Mouse (Mus musculus) hindbrain, embryonic 10.5 days (tissue): ENCODE results near the gene Tcf15. TPM values are rescaled to one million over a fixed set of nuclear protein-coding genes. Genes with fewer than 3 reads are reported as not detected.

Experiments
- DNase-seq: peaks from one replicate; pipeline ENCODE4 v3.0.0-alpha.2; 2017; ENCODE audit warnings: low spot score
- H3K27ac ChIP-seq: fragments of 300-500 bp; sonication (generic); 2 replicates; pipeline ENCODE4 v1.5.1; 2016; ENCODE audit warnings: mild to moderate bottlenecking, moderate library complexity
- H3K27me3 ChIP-seq: fragments of 300-500 bp; sonication (generic); 2 replicates; pipeline ENCODE4 v1.6.1; 2016; ENCODE audit warnings: mild to moderate bottlenecking; ENCODE audit not compliant: poor library complexity, insufficient read depth, severe bottlenecking
- H3K36me3 ChIP-seq: fragments of 300-500 bp; sonication (generic); 2 replicates; pipeline ENCODE4 v1.6.1; 2016; ENCODE audit warnings: mild to moderate bottlenecking, moderate library complexity
- H3K4me1 ChIP-seq: fragments of 300-500 bp; sonication (generic); replicated peaks from 2 replicates; pipeline ENCODE4 v1.6.1; 2016; ENCODE audit warnings: mild to moderate bottlenecking
- H3K4me3 ChIP-seq: fragments of 300-500 bp; sonication (generic); 2 replicates; pipeline ENCODE4 v1.5.1; 2016; ENCODE audit warnings: mild to moderate bottlenecking, moderate library complexity
- H3K9me3 ChIP-seq: fragments of 300-500 bp; sonication (generic); 2 replicates; pipeline ENCODE4 v1.6.1; 2016; ENCODE audit warnings: mild to moderate bottlenecking, moderate library complexity
- WGBS: fragments of 180-500 bp; shearing (Covaris S2); methylation state at CpG from one replicate; pipeline ENCODE4 v1.1.7; 2016; 5-methylcytosine and 5-hydroxymethylcytosine counted together
- polyA plus RNA-seq: library from polyadenylated mRNA; unstranded; fragments of >200 nt; fragmentation: Nextera tagmentation; extraction: Ambion mirVana; gene quantifications from 2 replicates; pipeline ENCODE4 v1.2.1, GENCODE M21; 2016

Gene Tcf15
- 5.2 and 7.6 TPM in 2 replicates for polyA plus RNA-seq

DNA sequence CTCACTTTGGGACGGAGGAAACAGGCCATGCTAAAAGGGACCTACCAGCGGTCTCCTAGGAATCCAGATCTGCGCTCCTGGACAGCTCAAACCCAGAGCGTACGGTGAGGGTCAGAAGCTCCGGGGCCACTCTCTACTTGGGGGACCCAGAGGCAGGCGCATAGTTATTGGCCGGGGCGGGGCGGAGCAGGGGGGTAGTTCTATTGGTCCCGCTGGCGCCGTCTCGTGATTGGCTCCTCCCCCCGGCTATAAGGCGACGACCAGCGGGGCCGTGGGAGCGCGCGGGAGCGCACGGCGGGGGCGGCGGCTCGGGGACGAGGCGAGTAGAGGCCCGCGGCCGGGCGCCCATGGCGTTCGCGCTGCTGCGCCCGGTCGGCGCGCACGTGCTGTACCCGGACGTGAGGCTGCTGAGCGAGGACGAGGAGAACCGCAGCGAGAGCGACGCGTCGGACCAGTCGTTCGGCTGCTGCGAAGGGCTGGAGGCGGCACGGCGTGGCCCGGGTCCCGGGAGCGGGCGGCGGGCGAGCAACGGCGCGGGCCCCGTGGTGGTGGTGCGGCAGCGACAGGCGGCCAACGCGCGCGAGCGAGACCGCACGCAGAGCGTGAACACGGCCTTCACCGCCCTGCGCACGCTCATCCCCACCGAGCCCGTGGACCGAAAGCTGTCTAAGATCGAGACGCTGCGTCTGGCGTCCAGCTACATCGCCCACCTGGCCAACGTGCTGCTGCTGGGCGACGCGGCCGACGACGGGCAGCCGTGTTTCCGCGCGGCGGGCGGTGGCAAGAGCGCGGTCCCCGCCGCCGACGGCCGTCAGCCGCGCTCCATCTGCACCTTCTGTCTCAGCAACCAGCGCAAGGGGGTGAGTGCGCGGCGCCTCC is at the start of gene Tcf15:
TSS of gene Tcf15 (plus strand) at position 283 of the 879 bp plus-strand sequence.
- H3K4me3 ChIP-seq, result peak within 1 kb of the TSS; percentile 57
- H3K9me3 ChIP-seq, result no peaks in the 10 kb centered on the region
- H3K27me3 ChIP-seq, result peaks cover 91% of the 10 kb centered on the region
- H3K4me1 ChIP-seq, result peaks cover 52% of the 10 kb centered on the region
- DNase-seq, result peak; percentile 72
- no peaks in the 10 kb centered on the region for H3K36me3 ChIP-seq
- H3K27ac ChIP-seq, result peak within 1 kb of the TSS; percentile 79
- under 1% methylated on average over 118 of the region's 118 CpGs for WGBS

DNA sequence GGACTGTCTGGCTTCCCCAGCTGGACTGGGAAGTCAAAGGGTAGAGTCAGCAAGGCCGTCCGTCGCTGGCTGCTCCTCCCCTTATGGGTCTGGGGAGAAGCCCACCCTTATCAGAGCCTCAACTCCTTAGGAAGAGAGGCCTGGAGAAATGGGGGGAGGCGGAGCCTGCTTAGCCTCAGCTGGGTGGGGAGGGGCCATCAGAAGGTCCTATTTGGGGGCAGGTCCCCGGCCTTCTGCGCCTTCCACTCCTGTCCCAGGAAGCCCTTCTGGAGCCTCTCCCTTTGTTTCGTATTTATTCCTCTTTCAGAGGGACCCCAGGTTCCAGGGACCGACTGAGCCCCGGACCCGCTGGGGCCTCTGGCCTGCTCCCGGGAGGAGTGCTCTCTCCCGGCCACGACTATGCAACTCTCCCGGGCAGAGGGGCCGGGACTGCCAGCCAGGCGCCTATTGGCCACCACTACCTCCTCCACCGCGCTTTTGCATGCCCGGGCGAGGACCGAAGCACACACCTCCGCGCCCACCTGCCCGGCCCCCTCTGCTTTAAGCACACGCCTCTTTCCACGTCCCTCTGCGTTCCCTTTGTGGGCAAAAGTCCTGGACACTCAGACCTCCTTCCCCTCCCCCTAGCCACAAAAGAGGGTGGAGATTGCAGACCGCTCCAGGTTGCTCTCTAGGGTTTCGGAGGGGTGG is 48.4 kb upstream of the Tcf15 start:
- Histone ChIP-seq H3K36me3 (0 out of 2 replicates have a peak, but pooled peaks cover 1% of the 10 kb centered on the region), H3K4me1 (peaks cover 57% of the 10 kb centered on the region)
- 4% methylated on average over 29 of the region's 29 CpGs for whole genome bisulfite sequencing

GRCm38 (mm10) chr2:152096922-152097321 is 46.4 kb upstream of the Tcf15 start:
- DNase-seq, result no peak
- H3K4me1 ChIP-seq, result peaks cover 45% of the 10 kb centered on the region
- H3K4me3 ChIP-seq, result no peak overlapping the region
- H3K36me3 ChIP-seq, result no peaks in the 10 kb centered on the region
- WGBS, result 78% methylated on average over 2 of the region's 2 CpGs
- peaks cover 96% of the 10 kb centered on the region for H3K27me3 ChIP-seq
- no peaks in the 10 kb centered on the region for H3K9me3 ChIP-seq
- peak overlapping the region; percentile 50 for H3K27ac ChIP-seq

More for the DNA sequence above, 48.4 kb upstream of the Tcf15 start:
- H3K27me3 ChIP-seq, result peaks cover 98% of the 10 kb centered on the region
- no peaks in the 10 kb centered on the region for H3K9me3 ChIP-seq
- peak overlapping the region; percentile 73 for H3K27ac ChIP-seq
- peak; percentile 42 for DNase-seq
- H3K4me3 ChIP-seq, result peak overlapping the region; percentile 33

DNA sequence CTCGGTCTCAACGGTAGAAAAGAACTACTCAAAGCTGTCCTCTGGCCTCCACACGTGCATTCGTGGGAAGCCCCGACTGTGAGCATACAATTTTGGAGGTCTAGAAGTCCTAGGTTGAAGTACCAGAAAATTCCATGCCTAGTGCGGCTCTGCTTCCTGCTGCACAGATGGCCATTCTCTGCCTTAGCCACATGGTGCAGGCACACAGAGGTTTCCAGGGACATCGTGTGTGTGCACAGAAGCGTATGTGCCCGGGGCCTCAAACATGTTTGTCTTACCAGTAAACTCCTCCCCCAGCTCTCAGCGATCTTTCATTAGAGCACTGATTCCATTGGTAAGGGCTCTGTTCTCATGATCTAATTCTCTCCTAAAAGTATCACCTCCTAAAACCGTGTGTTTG is 45.4 kb upstream of the Tcf15 start:
- Histone ChIP-seq H3K9me3 (no peaks in the 10 kb centered on the region), H3K27me3 (peaks cover 93% of the 10 kb centered on the region), H3K27ac (no peak overlapping the region), H3K36me3 (no peaks in the 10 kb centered on the region), H3K4me3 (no peak overlapping the region), H3K4me1 (peaks cover 44% of the 10 kb centered on the region)
- 81% methylated on average over 11 of the region's 11 CpGs for whole genome bisulfite sequencing
- DNase-seq, result no peak

- Histone ChIP-seq H3K27me3 (peaks cover 86% of the 10 kb centered on the region), H3K27ac (no peak overlapping the region), H3K9me3 (no peaks in the 10 kb centered on the region), H3K36me3 (no peaks in the 10 kb centered on the region), H3K4me3 (no peak overlapping the region), H3K4me1 (peaks cover 30% of the 10 kb centered on the region)
- DNase-seq, result no peak
- 80% methylated on average over 3 of the region's 3 CpGs for WGBS
Measured at GRCm38 (mm10) chr2:152099538-152099937, 43.8 kb upstream of the Tcf15 start.

DNA sequence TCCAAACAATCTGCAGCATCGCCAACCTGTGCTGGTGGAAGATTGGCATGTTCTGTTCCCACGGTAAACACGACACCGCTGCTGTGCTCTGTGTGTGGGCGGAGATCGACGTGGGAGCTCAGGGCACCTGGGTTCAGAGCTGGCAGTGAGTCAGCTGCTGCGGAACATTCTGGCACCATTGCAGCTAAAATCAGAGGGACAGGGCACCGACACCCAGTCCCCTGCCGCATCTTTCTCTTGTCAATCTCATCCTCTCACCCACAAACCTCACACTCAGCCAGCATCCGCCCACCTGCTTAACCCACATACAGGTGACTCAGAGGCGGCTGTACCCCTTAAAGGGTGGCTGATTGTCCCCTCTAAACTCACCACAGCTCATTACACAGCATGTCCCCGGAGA is 41.6 kb upstream of the Tcf15 start:
- no peak overlapping the region for H3K4me3 ChIP-seq
- H3K27ac ChIP-seq, result no peak overlapping the region; the same call in 1 of the 2 replicates
- H3K27me3 ChIP-seq, result peaks cover 73% of the 10 kb centered on the region
- H3K36me3 ChIP-seq, result no peaks in the 10 kb centered on the region
- H3K4me1 ChIP-seq, result peaks cover 39% of the 10 kb centered on the region
- WGBS, result 81% methylated on average over 13 of the region's 13 CpGs
- no peak for DNase-seq
- no peaks in the 10 kb centered on the region for H3K9me3 ChIP-seq

DNA sequence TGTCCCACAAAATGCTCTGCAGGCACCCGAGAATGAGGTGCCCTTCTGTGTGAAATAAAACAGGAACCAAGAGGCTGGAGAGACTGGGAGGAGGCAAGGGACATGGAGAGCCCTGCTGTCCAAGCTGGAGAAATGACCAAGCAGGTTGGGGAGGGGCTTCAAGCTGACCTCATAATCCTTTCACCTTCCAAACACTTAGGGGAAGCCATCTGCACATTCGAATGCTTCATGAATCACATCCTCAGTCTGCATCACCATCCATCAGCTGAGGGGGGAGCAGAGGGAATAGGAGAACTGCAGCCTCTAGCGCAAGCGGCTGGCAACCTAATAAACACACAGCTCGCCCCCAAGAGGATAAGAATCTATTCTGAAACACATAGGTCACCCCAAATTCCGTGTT is 41.0 kb upstream of the Tcf15 start:
- Histone ChIP-seq H3K4me3 (no peak overlapping the region), H3K4me1 (peaks cover 40% of the 10 kb centered on the region), H3K36me3 (peaks cover under 1% of the 10 kb centered on the region; the same call in 1 of the 2 replicates), H3K27ac (no peak overlapping the region; the same call in 1 of the 2 replicates), H3K27me3 (peaks cover 68% of the 10 kb centered on the region), H3K9me3 (no peaks in the 10 kb centered on the region)
- 72% methylated on average over 6 of the region's 6 CpGs for WGBS
- no peak for DNase-seq

DNA sequence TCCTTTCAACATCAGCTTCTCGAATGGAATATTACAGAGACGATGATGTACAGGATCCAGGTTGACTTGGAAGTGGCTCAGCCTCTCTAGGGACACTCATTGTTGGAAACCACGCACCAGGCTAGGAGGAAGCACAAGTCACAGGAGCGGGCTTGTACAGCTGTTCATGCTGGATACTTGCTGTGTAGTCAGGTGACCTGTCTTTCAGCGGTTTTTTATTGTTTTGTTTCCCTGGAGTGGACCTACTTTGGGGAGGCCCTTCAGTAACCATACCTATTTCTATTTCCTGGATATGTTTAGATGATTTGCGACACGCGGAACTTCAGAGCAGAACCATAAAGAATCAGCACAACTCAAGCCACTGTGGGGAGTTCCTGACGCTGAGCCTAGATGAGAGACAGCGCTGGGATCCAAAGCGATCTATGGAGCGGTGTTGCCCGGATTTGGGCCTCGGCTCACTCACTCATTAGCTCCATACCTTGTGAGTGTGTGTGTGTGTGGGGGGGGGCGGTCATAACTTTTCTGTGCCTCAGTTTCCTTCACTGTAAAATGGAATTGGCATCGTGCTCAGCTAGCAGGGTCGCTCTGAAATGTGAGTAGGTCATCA is 38.5 kb upstream of the Tcf15 start:
- Histone ChIP-seq H3K9me3 (0 out of 2 replicates have a peak, but pooled peaks cover 3% of the 10 kb centered on the region), H3K27me3 (peaks cover 45% of the 10 kb centered on the region), H3K27ac (peak overlapping the region; percentile 96), H3K4me3 (peak overlapping the region; percentile 75), H3K36me3 (peaks cover 18% of the 10 kb centered on the region), H3K4me1 (peaks cover 36% of the 10 kb centered on the region)
- DNase-seq, result no peak
- 20% methylated on average over 17 of the region's 17 CpGs for WGBS

- peak within 1 kb of the TSS; percentile 96 for H3K27ac ChIP-seq
Measured at GRCm38 (mm10) chr2:152105318-152106224, 37.8 kb upstream of the Tcf15 start, which contains the start of gene Srxn1. Gene Srxn1 (plus strand): TSS chr2:152105516.

GRCm38 (mm10) chr2:152106225-152106595 is 37.2 kb upstream of the Tcf15 start:
- peaks cover 20% of the 10 kb centered on the region for H3K36me3 ChIP-seq
- 0 out of 2 replicates have a peak, but pooled peaks cover 3% of the 10 kb centered on the region for H3K9me3 ChIP-seq
- peaks cover 38% of the 10 kb centered on the region for H3K27me3 ChIP-seq
- H3K4me1 ChIP-seq, result peaks cover 36% of the 10 kb centered on the region
- no peak overlapping the region; the same call in 1 of the 2 replicates for H3K27ac ChIP-seq
- H3K4me3 ChIP-seq, result peak overlapping the region; percentile 75
- WGBS, result 86% methylated on average over 3 of the region's 3 CpGs
- no peak for DNase-seq

More at GRCm38 (mm10) chr2:152105318-152106224, 37.8 kb upstream of the Tcf15 start, which contains the start of gene Srxn1:
- 1% methylated on average over 84 of the region's 84 CpGs for WGBS
- peak; percentile 86 for DNase-seq
- H3K36me3 ChIP-seq, result peaks cover 20% of the 10 kb centered on the region
- peaks cover 38% of the 10 kb centered on the region for H3K27me3 ChIP-seq
- peaks cover 36% of the 10 kb centered on the region for H3K4me1 ChIP-seq
- peak within 1 kb of the TSS; percentile 75 for H3K4me3 ChIP-seq
- H3K9me3 ChIP-seq, result 0 out of 2 replicates have a peak, but pooled peaks cover 3% of the 10 kb centered on the region

GRCm38 (mm10) chr2:152106597-152106996 is 36.8 kb upstream of the Tcf15 start:
- peaks cover 36% of the 10 kb centered on the region for H3K4me1 ChIP-seq
- peaks cover 39% of the 10 kb centered on the region for H3K27me3 ChIP-seq
- H3K36me3 ChIP-seq, result peaks cover 20% of the 10 kb centered on the region
- H3K4me3 ChIP-seq, result peak overlapping the region; percentile 75; the same call in 1 of the 2 replicates
- 0 out of 2 replicates have a peak, but pooled peaks cover 3% of the 10 kb centered on the region for H3K9me3 ChIP-seq
- DNase-seq, result no peak
- no peak overlapping the region for H3K27ac ChIP-seq
- WGBS, result 94% methylated on average over 10 of the region's 10 CpGs
